Mouse (Mus musculus) CH12.LX (cell line): ENCODE measurements around the gene Arhgap4. TPM values are rescaled to one million over a fixed set of nuclear protein-coding genes. Genes with fewer than 3 reads are reported as not detected.

ENCODE experiments used
- DNase-seq: peaks from one replicate; pipeline ENCODE4 v3.0.0-alpha.2; 2013; ENCODE audit errors: extremely low read depth
- H3K27ac ChIP-seq: 2 replicates; pipeline ENCODE4 v1.5.1; 2012; ENCODE audit warnings: low read depth, mild to moderate bottlenecking, control low read depth, moderate library complexity; ENCODE audit not compliant: insufficient read depth
- H3K27me3 ChIP-seq: replicated peaks from 2 replicates; pipeline ENCODE3; 2012; ENCODE audit warnings: inconsistent platforms
- H3K36me3 ChIP-seq, 2 experiments: replicated peaks in 1 of 2; 2 replicates each; pipeline versions ENCODE3 to v1.6.1; 2012; ENCODE audit warnings: inconsistent platforms in 1 of 2, low read length in 1 of 2, mild to moderate bottlenecking in 1 of 2, mixed read lengths in 1 of 2, moderate library complexity in 1 of 2; ENCODE audit not compliant: control insufficient read depth in 1 of 2, insufficient read depth in 1 of 2
- H3K4me1 ChIP-seq, 2 experiments: 2 replicates each; pipeline ENCODE4 v1.6.1; 2012; ENCODE audit warnings: inconsistent platforms in 1 of 2, moderate library complexity in 1 of 2; ENCODE audit not compliant: insufficient read depth in 2 of 2, control insufficient read depth in 1 of 2
- H3K4me2 ChIP-seq: 2 replicates; pipeline ENCODE4 v1.6.1; 2012; ENCODE audit warnings: low read depth, mild to moderate bottlenecking, control low read depth; ENCODE audit not compliant: poor library complexity, insufficient read depth, severe bottlenecking
- H3K4me3 ChIP-seq, 3 experiments: fragments of 150-350 bp in 1 of 3; sonication (generic) in 1 of 3; replicated peaks in 1 of 3; 2 replicates each; pipeline versions ENCODE3 to v1.5.1; 2011 to 2012; ENCODE audit warnings: low read depth in 2 of 3, low read length in 2 of 3, mild to moderate bottlenecking in 2 of 3, moderate library complexity in 2 of 3, control low read depth in 1 of 3, improper control_type of control experiment in 1 of 3, inconsistent platforms in 1 of 3, mixed read lengths in 1 of 3; ENCODE audit not compliant: poor library complexity in 1 of 3
- H3K79me2 ChIP-seq: replicated peaks from 2 replicates; pipeline ENCODE4 v1.6.1; 2012; ENCODE audit warnings: mild to moderate bottlenecking, moderate library complexity; ENCODE audit not compliant: control insufficient read depth, poor library complexity, insufficient read depth, severe bottlenecking; ENCODE audit errors: extremely low read depth
- H3K9ac ChIP-seq: 2 replicates; pipeline ENCODE4 v1.6.1; 2012; ENCODE audit warnings: low read depth, mild to moderate bottlenecking, control low read depth, moderate library complexity; ENCODE audit not compliant: insufficient read depth
- H3K9me3 ChIP-seq: replicated peaks from 2 replicates; pipeline ENCODE3; 2012; ENCODE audit warnings: low read length, inconsistent platforms, mixed read lengths
- BHLHE40 ChIP-seq: IDR thresholded peaks from 2 replicates; pipeline ENCODE4 v1.6.1; 2011; ENCODE audit warnings: mild to moderate bottlenecking, low read depth, low read length, improper control_type of control experiment
- CHD1 ChIP-seq: IDR thresholded peaks from 2 replicates; pipeline ENCODE4 v1.6.1; 2012; ENCODE audit warnings: low read depth, low read length, improper control_type of control experiment, inconsistent platforms
- CHD2 ChIP-seq: IDR thresholded peaks from 2 replicates; pipeline ENCODE4 v1.6.1; 2011; ENCODE audit warnings: low read length, improper control_type of control experiment
- CTCF ChIP-seq, 2 experiments: IDR thresholded peaks in 1 of 2; conservative IDR thresholded peaks in 1 of 2; 2 replicates each; pipeline ENCODE4 v1.5.1; 2011 to 2012; ENCODE audit warnings: low read depth in 2 of 2, low read length in 2 of 2, improper control_type of control experiment in 1 of 2, inconsistent platforms in 1 of 2, mild to moderate bottlenecking in 1 of 2, moderate library complexity in 1 of 2
- E2F4 ChIP-seq: IDR thresholded peaks from 2 replicates; pipeline ENCODE4 v1.6.1; 2011; ENCODE audit warnings: low read depth, low read length, improper control_type of control experiment; ENCODE audit not compliant: insufficient replicate concordance
- ELF1 ChIP-seq: IDR thresholded peaks from 2 replicates; pipeline ENCODE4 v1.6.1; 2014; ENCODE audit warnings: low read depth, mild to moderate bottlenecking, inconsistent platforms, low read length, improper control_type of control experiment
- EP300 ChIP-seq: IDR thresholded peaks from 2 replicates; pipeline ENCODE4 v1.6.1; 2011; ENCODE audit warnings: low read length, improper control_type of control experiment
- ETS1 ChIP-seq: conservative IDR thresholded peaks from 2 replicates; pipeline ENCODE4 v1.6.1; 2012; ENCODE audit warnings: low read depth, mild to moderate bottlenecking, inconsistent platforms, low read length, improper control_type of control experiment, moderate library complexity
- GABPA ChIP-seq: IDR thresholded peaks from 2 replicates; pipeline ENCODE4 v1.6.1; 2012; ENCODE audit warnings: low read depth, low read length, improper control_type of control experiment, inconsistent platforms; ENCODE audit not compliant: insufficient replicate concordance
- HCFC1 ChIP-seq: IDR thresholded peaks from 2 replicates; pipeline ENCODE4 v1.6.1; 2012; ENCODE audit warnings: low read depth, mild to moderate bottlenecking, inconsistent platforms, low read length, improper control_type of control experiment
- IRF4 ChIP-seq: IDR thresholded peaks from 2 replicates; pipeline ENCODE4 v1.6.1; 2014; ENCODE audit warnings: low read depth, mild to moderate bottlenecking, inconsistent platforms, low read length, improper control_type of control experiment
- JUN ChIP-seq: IDR thresholded peaks from 2 replicates; pipeline ENCODE4 v1.6.1; 2011; ENCODE audit warnings: low read depth, mild to moderate bottlenecking, low read length, improper control_type of control experiment, moderate library complexity; ENCODE audit not compliant: insufficient read depth
- JUND ChIP-seq: conservative IDR thresholded peaks from 2 replicates; pipeline ENCODE4 v1.6.1; 2011; ENCODE audit warnings: low read depth, low read length, improper control_type of control experiment
- KAT2A ChIP-seq: IDR thresholded peaks from 2 replicates; pipeline ENCODE4 v1.6.1; 2012; ENCODE audit warnings: low read length, improper control_type of control experiment, inconsistent platforms; ENCODE audit not compliant: insufficient replicate concordance
- MAFK ChIP-seq: IDR thresholded peaks from 2 replicates; pipeline ENCODE4 v1.6.1; 2011; ENCODE audit warnings: low read length, improper control_type of control experiment; ENCODE audit not compliant: insufficient replicate concordance
- MAX ChIP-seq: IDR thresholded peaks from 2 replicates; pipeline ENCODE4 v1.6.1; 2011; ENCODE audit warnings: low read length, improper control_type of control experiment
- MAZ ChIP-seq: IDR thresholded peaks from 2 replicates; pipeline ENCODE4 v1.6.1; 2012; ENCODE audit warnings: low read depth, mild to moderate bottlenecking, inconsistent platforms, low read length, improper control_type of control experiment, moderate library complexity
- MEF2A ChIP-seq: IDR thresholded peaks from 2 replicates; pipeline ENCODE4 v1.6.1; 2014; ENCODE audit warnings: low read depth, mild to moderate bottlenecking, inconsistent platforms, low read length, improper control_type of control experiment, borderline replicate concordance
- MXI1 ChIP-seq: IDR thresholded peaks from 2 replicates; pipeline ENCODE4 v1.6.1; 2011; ENCODE audit warnings: mild to moderate bottlenecking, low read depth, low read length, improper control_type of control experiment
- MYC ChIP-seq: IDR thresholded peaks from 2 replicates; pipeline ENCODE4 v1.6.1; 2011; ENCODE audit warnings: low read depth, mild to moderate bottlenecking, improper control_type of control experiment, low read length
- NELFE ChIP-seq: IDR thresholded peaks from 2 replicates; pipeline ENCODE4 v1.6.1; 2011; ENCODE audit warnings: low read depth, low read length, improper control_type of control experiment
- NRF1 ChIP-seq: IDR thresholded peaks from 2 replicates; pipeline ENCODE4 v1.6.1; 2014; ENCODE audit warnings: low read depth, mild to moderate bottlenecking, inconsistent platforms, low read length, improper control_type of control experiment, moderate library complexity
- PAX5 ChIP-seq: IDR thresholded peaks from 2 replicates; pipeline ENCODE4 v1.6.1; 2012; ENCODE audit warnings: low read length, inconsistent platforms, mixed read lengths
- POLR2A ChIP-seq: IDR thresholded peaks from 2 replicates; pipeline ENCODE4 v1.6.1; 2011; ENCODE audit warnings: low read depth, mild to moderate bottlenecking, improper control_type of control experiment, low read length
- POLR2AphosphoS2 ChIP-seq: IDR thresholded peaks from 2 replicates; pipeline ENCODE4 v1.6.1; 2011; ENCODE audit warnings: low read depth, low read length, improper control_type of control experiment
- RAD21 ChIP-seq: IDR thresholded peaks from 2 replicates; pipeline ENCODE4 v1.6.1; 2011; ENCODE audit warnings: low read depth, mild to moderate bottlenecking, low read length, improper control_type of control experiment, moderate library complexity
- RCOR1 ChIP-seq: conservative IDR thresholded peaks from 2 replicates; pipeline ENCODE4 v1.6.1; 2012; ENCODE audit warnings: low read depth, mild to moderate bottlenecking, inconsistent platforms, low read length, improper control_type of control experiment
- SIN3A ChIP-seq: IDR thresholded peaks from 2 replicates; pipeline ENCODE4 v1.6.1; 2012; ENCODE audit warnings: low read length, improper control_type of control experiment, inconsistent platforms
- SMC3 ChIP-seq: IDR thresholded peaks from 2 replicates; pipeline ENCODE4 v1.6.1; 2011; ENCODE audit warnings: low read depth, low read length, improper control_type of control experiment
- TBP ChIP-seq: conservative IDR thresholded peaks from 2 replicates; pipeline ENCODE4 v1.6.1; 2011; ENCODE audit warnings: low read depth, low read length, improper control_type of control experiment
- TCF12 ChIP-seq: IDR thresholded peaks from 2 replicates; pipeline ENCODE4 v1.6.1; 2014; ENCODE audit warnings: low read depth, mild to moderate bottlenecking, inconsistent platforms, low read length, improper control_type of control experiment
- UBTF ChIP-seq: IDR thresholded peaks from 2 replicates; pipeline ENCODE4 v1.6.1; 2012; ENCODE audit warnings: low read depth, mild to moderate bottlenecking, inconsistent platforms, low read length, improper control_type of control experiment, moderate library complexity
- USF1 ChIP-seq: IDR thresholded peaks from 2 replicates; pipeline ENCODE4 v1.6.1; 2014; ENCODE audit warnings: low read depth, mild to moderate bottlenecking, inconsistent platforms, low read length, improper control_type of control experiment
- USF2 ChIP-seq: conservative IDR thresholded peaks from 2 replicates; pipeline ENCODE4 v1.6.1; 2011; ENCODE audit warnings: low read depth, low read length, improper control_type of control experiment
- ZC3H11A ChIP-seq: IDR thresholded peaks from 2 replicates; pipeline ENCODE4 v1.6.1; 2012; ENCODE audit warnings: low read depth, mild to moderate bottlenecking, inconsistent platforms, low read length, improper control_type of control experiment
- ZKSCAN1 ChIP-seq: IDR thresholded peaks from 2 replicates; pipeline ENCODE4 v1.6.1; 2012; ENCODE audit warnings: low read depth, inconsistent platforms, low read length, improper control_type of control experiment, borderline replicate concordance
- ZMIZ1 ChIP-seq: IDR thresholded peaks from 2 replicates; pipeline ENCODE4 v1.6.1; 2012; ENCODE audit warnings: low read depth, mild to moderate bottlenecking, inconsistent platforms, low read length, improper control_type of control experiment
- ZNF384 ChIP-seq: IDR thresholded peaks from 2 replicates; pipeline ENCODE4 v1.6.1; 2012; ENCODE audit warnings: low read depth, low read length, improper control_type of control experiment, inconsistent platforms
- dilution Hi-C: fragments of 300-500 bp; cut with MboI; formaldehyde crosslinking; loops from 2 replicates; pipeline ENCODE4 v1.14.3; 2020; ENCODE audit warnings: low sequenced_read_pairs; ENCODE audit not compliant: extremely low pct_unique_long_range_greater_than_20kb, extremely low pct_ligation_motif_present
- in situ Hi-C: fragments of 300-500 bp; cut with MboI; formaldehyde crosslinking; loops from 3 replicates; pipeline ENCODE4 v1.14.3; 2019; ENCODE audit warnings: low sequenced_read_pairs, low pct_ligation_motif_present, low pct_unique_long_range_greater_than_20kb, mixed read lengths
- polyA plus RNA-seq: library from polyadenylated mRNA; unstranded; fragments of >175 nt; gene quantifications from 2 replicates; pipeline ENCODE4 v1.2.1, GENCODE M21; 2012; ENCODE audit warnings: low read depth; ENCODE audit not compliant: insufficient read length
- total RNA-seq, 2 experiments: library from RNA; depleted of rRNA; stranded (reverse); fragments of 300-350 nt in 1 of 2; fragments of >200 nt in 1 of 2; gene quantifications; 2 replicates each; pipeline ENCODE4 v1.2.3; 2012 to 2014

The Arhgap4 gene
- total and polyA plus RNA-seq, 3 experiments: 10.9 to 24.1 (median 14.3) TPM

- dilution Hi-C loops: no loop called here
- H3K4me2 ChIP-seq: peak overlapping the region; percentile 56; the same call in 1 of the 2 replicates
- H3K4me1 ChIP-seq: peaks cover 8 to 39% of the 10 kb centered on the region in 2 experiments
- H3K27me3 ChIP-seq: no peaks in the 10 kb centered on the region
- peak overlapping the region; percentile 19 to 40 (median 39) for H3K4me3 ChIP-seq
- H3K27ac ChIP-seq: peak overlapping the region; percentile 81
- peaks cover 30 to 33% of the 10 kb centered on the region in 2 experiments for H3K36me3 ChIP-seq
- TF ChIP-seq GABPA (no peak), TCF12 (no peak), ZC3H11A (no peak), BHLHE40 (no peak), ZNF384 (peak; percentile 90), CHD2 (no peak), ETS1 (no peak), RAD21 (no peak), RCOR1 (no peak), IRF4 (no peak), TBP (0 out of 2 replicates have a peak, but pooled peaks have one; percentile 21), JUND (no peak), SMC3 (no peak), USF2 (no peak), NRF1 (peak; percentile 92), ZKSCAN1 (no peak), JUN (no peak), POLR2AphosphoS2 (peak; percentile 71), ZMIZ1 (no peak), MAZ (no peak), MYC (no peak), EP300 (0 out of 2 replicates have a peak, but pooled peaks have one; percentile 15), SIN3A (no peak), MEF2A (peak; percentile 16; the same call in 1 of the 2 replicates), MAFK (no peak), PAX5 (no peak), HCFC1 (peak; percentile 56), KAT2A (no peak), USF1 (no peak), NELFE (no peak; the same call in 1 of the 2 replicates), UBTF (no peak), MXI1 (no peak), CTCF (conservative IDR thresholded peaks at IDR 0.05 in 1 of 2, IDR thresholded peaks at IDR 0.05 in 1 of 2; ENCODE audit: low read depth in 2 of 2, low read length in 2 of 2) (no peak), E2F4 (no peak), MAX (no peak), CHD1 (no peak), ELF1 (peak; percentile 36; the same call in 1 of the 2 replicates), POLR2A (peak; percentile 65; the same call in 1 of the 2 replicates)
- TF ChIP-seq, all 38 proteins: peak for 9
- DNase-seq: peak; percentile 97
- peak overlapping the region; percentile 74 for H3K9ac ChIP-seq
- H3K9me3 ChIP-seq: no peaks in the 10 kb centered on the region
- in situ Hi-C loops: no loop called here
- H3K79me2 ChIP-seq: peaks cover 4% of the 10 kb centered on the region
Observed at GRCm38 (mm10) chrX:73914827-73915703, 6.6 kb downstream of the Arhgap4 start.
